Mouse (Mus musculus): ENCODE measurements around the gene Hist1h2bh.

DNA sequence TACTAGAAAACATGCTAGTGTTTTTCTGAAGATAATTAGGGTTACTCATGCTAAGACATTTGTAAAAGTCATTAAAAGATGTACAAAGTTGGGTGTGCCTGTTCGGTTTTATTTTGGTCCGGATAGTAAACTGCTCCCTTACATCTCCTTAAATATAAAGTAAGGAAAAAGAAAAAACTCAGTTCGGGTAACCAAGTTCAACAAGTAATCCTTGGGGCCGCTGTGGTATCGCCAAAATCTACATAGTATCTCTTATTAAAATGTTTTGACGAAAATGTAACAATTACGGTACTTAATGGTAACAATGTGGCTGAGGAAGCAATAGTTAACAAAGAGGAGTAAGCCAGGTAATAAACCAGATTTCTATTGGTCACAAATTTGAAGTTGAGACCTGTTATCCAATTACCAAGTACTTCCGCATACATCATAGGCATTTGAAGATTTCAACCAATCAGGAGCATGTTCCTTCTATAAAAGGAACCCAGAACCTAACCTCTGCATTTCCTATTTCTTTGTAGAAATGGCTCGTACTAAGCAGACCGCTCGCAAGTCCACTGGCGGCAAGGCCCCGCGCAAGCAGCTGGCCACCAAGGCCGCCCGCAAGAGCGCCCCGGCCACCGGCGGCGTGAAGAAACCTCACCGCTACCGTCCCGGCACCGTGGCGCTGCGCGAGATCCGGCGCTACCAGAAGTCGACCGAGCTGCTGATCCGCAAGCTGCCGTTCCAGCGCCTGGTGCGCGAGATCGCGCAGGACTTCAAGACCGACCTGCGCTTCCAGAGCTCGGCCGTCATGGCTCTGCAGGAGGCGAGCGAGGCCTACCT is 984 bp upstream of the Hist1h2bh start, which contains the start of gene Hist1h3f:
- TF ChIP-seq CTCF (IDR thresholded peaks at IDR 0.05) (no peak), EP300 (IDR thresholded peaks at IDR 0.05) (peak; percentile 46; the same call in 1 of the 2 replicates)

Data from lung, postnatal 0 days (tissue).